7 mouse cellular contexts compared by ENCODE assay signal in genomic region chr17:12195137-12195536, GRCm38 (mm10).
DNase-seq lines count a peak whose midpoint lies in the region; ATAC-seq lines count a peak whose summit lies in the region.

No protein-coding gene starts in this region.

- H3K27ac ChIP-seq in midbrain, embryonic 10.5 days (replicated peaks): peak overlapping the region; percentile 19
- H3K27ac ChIP-seq in midbrain, embryonic 16.5 days (ENCODE audit: low read length): no peak overlapping the region
- peak overlapping the region; percentile 61 for H3K27ac ChIP-seq in embryonic facial prominence, embryonic 12.5 days
- peak overlapping the region; percentile 85 for H3K27ac ChIP-seq in intestine, embryonic 16.5 days (ENCODE audit: low read length)
- peak overlapping the region; percentile 34 for H3K27ac ChIP-seq in stomach, embryonic 14.5 days (ENCODE audit: low read length)

- no peak for DNase-seq in midbrain, embryonic 10.5 days (ENCODE audit: low spot score)
- DNase-seq in adrenal gland, postnatal 14 days: no peak
- DNase-seq in spleen, adult 18-20 months: no peak

- H3K4me3 ChIP-seq in midbrain, embryonic 10.5 days: no peak overlapping the region
- H3K4me3 ChIP-seq in midbrain, embryonic 16.5 days (ENCODE audit: low read depth, low read length): no peak overlapping the region
- H3K4me3 ChIP-seq in embryonic facial prominence, embryonic 12.5 days: no peak overlapping the region
- no peak overlapping the region for H3K4me3 ChIP-seq in intestine, embryonic 16.5 days (ENCODE audit: low read length)
- no peak overlapping the region for H3K4me3 ChIP-seq in stomach, embryonic 14.5 days (ENCODE audit: low read depth, low read length)

- H3K27me3 ChIP-seq in midbrain, embryonic 10.5 days (ENCODE audit: low read depth, poor library complexity, severe bottlenecking): no peaks in the 10 kb centered on the region
- H3K27me3 ChIP-seq in midbrain, embryonic 16.5 days (ENCODE audit: control insufficient read depth, insufficient read depth, low read depth, low read length): no peaks in the 10 kb centered on the region
- H3K27me3 ChIP-seq in embryonic facial prominence, embryonic 12.5 days: no peaks in the 10 kb centered on the region
- no peaks in the 10 kb centered on the region for H3K27me3 ChIP-seq in intestine, embryonic 16.5 days (replicated peaks; ENCODE audit: control insufficient read depth, insufficient read depth, low read length)
- H3K27me3 ChIP-seq in stomach, embryonic 14.5 days (ENCODE audit: control insufficient read depth, insufficient read depth, low read length): no peaks in the 10 kb centered on the region

- ATAC-seq in midbrain, embryonic 16.5 days: no peak
- 0 out of 2 replicates have a peak, but pooled peaks have one; percentile 58 for ATAC-seq in embryonic facial prominence, embryonic 12.5 days (ENCODE audit: insufficient number of reproducible peaks, insufficient read depth, low FRiP score, low TSS enrichment)
- ATAC-seq in intestine, embryonic 16.5 days: peak; percentile 70
- ATAC-seq in stomach, embryonic 14.5 days (ENCODE audit: insufficient number of reproducible peaks, insufficient read depth, low FRiP score, low read depth): peak; percentile 60; the same call in 1 of the 2 replicates

- H3K4me2 ChIP-seq in midbrain, embryonic 16.5 days (ENCODE audit: low read length): no peak overlapping the region
- H3K4me2 ChIP-seq in embryonic facial prominence, embryonic 12.5 days (replicated peaks): peak overlapping the region; percentile 31
- peak overlapping the region; percentile 33 for H3K4me2 ChIP-seq in intestine, embryonic 16.5 days (ENCODE audit: low read depth, low read length)
- H3K4me2 ChIP-seq in stomach, embryonic 14.5 days (replicated peaks; ENCODE audit: low read depth, low read length): no peak overlapping the region; the same call in 1 of the 2 replicates

- H3K36me3 ChIP-seq in midbrain, embryonic 10.5 days: peaks cover 46% of the 10 kb centered on the region
- 0 out of 2 replicates have a peak, but pooled peaks cover 4% of the 10 kb centered on the region for H3K36me3 ChIP-seq in midbrain, embryonic 16.5 days (ENCODE audit: control insufficient read depth, insufficient read depth, low read length)
- H3K36me3 ChIP-seq in embryonic facial prominence, embryonic 12.5 days: no peaks in the 10 kb centered on the region
- no peaks in the 10 kb centered on the region for H3K36me3 ChIP-seq in intestine, embryonic 16.5 days (ENCODE audit: control insufficient read depth, insufficient read depth, low read length)
- H3K36me3 ChIP-seq in stomach, embryonic 14.5 days (ENCODE audit: control insufficient read depth, insufficient read depth, low read length): no peaks in the 10 kb centered on the region

- peaks cover 15% of the 10 kb centered on the region for H3K4me1 ChIP-seq in midbrain, embryonic 10.5 days
- no peaks in the 10 kb centered on the region for H3K4me1 ChIP-seq in midbrain, embryonic 16.5 days (ENCODE audit: control insufficient read depth, insufficient read depth, low read length)
- peaks cover 24% of the 10 kb centered on the region for H3K4me1 ChIP-seq in embryonic facial prominence, embryonic 12.5 days
- H3K4me1 ChIP-seq in intestine, embryonic 16.5 days (ENCODE audit: control insufficient read depth, insufficient read depth, low read length): peaks cover 23% of the 10 kb centered on the region
- H3K4me1 ChIP-seq in stomach, embryonic 14.5 days (ENCODE audit: control insufficient read depth, insufficient read depth, low read length): 0 out of 2 replicates have a peak, but pooled peaks cover 4% of the 10 kb centered on the region

- no peaks in the 10 kb centered on the region for H3K9me3 ChIP-seq in midbrain, embryonic 10.5 days (replicated peaks)
- H3K9me3 ChIP-seq in midbrain, embryonic 16.5 days (replicated peaks; ENCODE audit: control insufficient read depth, low read length, poor library complexity, severe bottlenecking): no peaks in the 10 kb centered on the region
- H3K9me3 ChIP-seq in embryonic facial prominence, embryonic 12.5 days: no peaks in the 10 kb centered on the region
- no peaks in the 10 kb centered on the region for H3K9me3 ChIP-seq in intestine, embryonic 16.5 days (ENCODE audit: control insufficient read depth, low read length)
- no peaks in the 10 kb centered on the region for H3K9me3 ChIP-seq in stomach, embryonic 14.5 days (ENCODE audit: control insufficient read depth, low read depth, low read length)

- 66% methylated on average over 5 of the region's 5 CpGs for WGBS in midbrain, embryonic 10.5 days
- 65% methylated on average over 5 of the region's 5 CpGs for WGBS in midbrain, embryonic 16.5 days
- 7% methylated on average over 5 of the region's 5 CpGs for WGBS in embryonic facial prominence, embryonic 12.5 days
- 16% methylated on average over 5 of the region's 5 CpGs for WGBS in intestine, embryonic 16.5 days
- 5% methylated on average over 5 of the region's 5 CpGs for WGBS in stomach, embryonic 14.5 days

- no peak overlapping the region for H3K9ac ChIP-seq in midbrain, embryonic 16.5 days (ENCODE audit: low read depth, low read length)
- H3K9ac ChIP-seq in embryonic facial prominence, embryonic 12.5 days: 0 out of 2 replicates have a peak overlapping the region, but pooled peaks have one; percentile 17
- peak overlapping the region; percentile 50 for H3K9ac ChIP-seq in intestine, embryonic 16.5 days (ENCODE audit: low read depth, low read length)
- H3K9ac ChIP-seq in stomach, embryonic 14.5 days (replicated peaks; ENCODE audit: low read depth, low read length): no peak overlapping the region

Comparison
In these comparisons a context has a peak if more than half of its experiments do, and no peak if none do; other contexts are left out.
1. H3K4me2 ChIP-seq: peak in embryonic facial prominence, embryonic 12.5 days (single experiment) and intestine, embryonic 16.5 days (single experiment); none in midbrain, embryonic 16.5 days (single experiment) and stomach, embryonic 14.5 days (single experiment).
2. H3K9ac ChIP-seq: peak in embryonic facial prominence, embryonic 12.5 days (single experiment) and intestine, embryonic 16.5 days (single experiment); none in midbrain, embryonic 16.5 days (single experiment) and stomach, embryonic 14.5 days (single experiment).